Mouse (Mus musculus) kidney, adult 2 months (tissue): ENCODE results near the gene Galnt2. TPM values are rescaled to one million over a fixed set of nuclear protein-coding genes. Genes with fewer than 3 reads are reported as not detected.

ENCODE experiments used
- DNase-seq: peaks from one replicate; pipeline ENCODE4 v3.0.0; 2021
- H3K27ac ChIP-seq: fragments of 200-500 bp; 2 replicates; pipeline ENCODE4 v1.5.1; 2012; ENCODE audit warnings: low read depth, low read length, control low read depth, inconsistent platforms; ENCODE audit not compliant: insufficient read depth
- H3K27me3 ChIP-seq: fragments of 200-500 bp; replicated peaks from 2 replicates; pipeline ENCODE4 v1.6.1; 2012; ENCODE audit warnings: mild to moderate bottlenecking, moderate library complexity, low read length, inconsistent platforms; ENCODE audit not compliant: control insufficient read depth, insufficient read depth
- H3K36me3 ChIP-seq: fragments of 200-500 bp; 2 replicates; pipeline ENCODE4 v1.6.1; 2012; ENCODE audit warnings: mild to moderate bottlenecking, moderate library complexity, low read length, inconsistent platforms; ENCODE audit not compliant: control insufficient read depth, insufficient read depth
- H3K4me1 ChIP-seq: fragments of 200-500 bp; 2 replicates; pipeline ENCODE4 v1.6.1; 2011; ENCODE audit warnings: low read length; ENCODE audit not compliant: control insufficient read depth, insufficient read depth
- H3K4me3 ChIP-seq: fragments of 200-500 bp; 2 replicates; pipeline ENCODE4 v1.5.1; 2011; ENCODE audit warnings: mild to moderate bottlenecking, low read depth, low read length, control low read depth; ENCODE audit not compliant: insufficient read depth
- CTCF ChIP-seq: fragments of 200-500 bp; conservative IDR thresholded peaks from 2 replicates; pipeline ENCODE4 v1.5.1; 2011; ENCODE audit warnings: low read depth, mild to moderate bottlenecking, control low read depth, low read length, moderate library complexity, mixed read lengths; ENCODE audit not compliant: insufficient read depth, insufficient read length
- POLR2A ChIP-seq: fragments of 200-500 bp; IDR thresholded peaks from one replicate; pipeline ENCODE4 v1.6.1; 2011; ENCODE audit warnings: low read depth, low read length, control low read depth
- WGBS: fragments of 180-500 bp; shearing (Covaris S2); methylation state at CpG from one replicate; pipeline ENCODE4 v1.1.7; 2018; 5-methylcytosine and 5-hydroxymethylcytosine counted together
- polyA plus RNA-seq: library from polyadenylated mRNA; depleted of rRNA; stranded (reverse); fragments of >200 nt; gene quantifications from 2 replicates; pipeline ENCODE4 v1.2.3, GENCODE M21; 2012

The Galnt2 gene
- polyA plus RNA-seq, 1 experiment, result 17.0 TPM

GRCm38 (mm10) chr8:124368213-124368612 is 137.0 kb downstream of the Galnt2 start:
- Histone ChIP-seq H3K27me3 (no peaks in the 10 kb centered on the region), H3K4me1 (no peaks in the 10 kb centered on the region), H3K36me3 (no peaks in the 10 kb centered on the region), H3K27ac (no peak overlapping the region), H3K4me3 (no peak overlapping the region)
- TF ChIP-seq CTCF, result peak; percentile 93
- no peak for TF ChIP-seq POLR2A
- 14% methylated on average over 8 of the region's 8 CpGs for WGBS
- DNase-seq, result peak; percentile 67

DNA sequence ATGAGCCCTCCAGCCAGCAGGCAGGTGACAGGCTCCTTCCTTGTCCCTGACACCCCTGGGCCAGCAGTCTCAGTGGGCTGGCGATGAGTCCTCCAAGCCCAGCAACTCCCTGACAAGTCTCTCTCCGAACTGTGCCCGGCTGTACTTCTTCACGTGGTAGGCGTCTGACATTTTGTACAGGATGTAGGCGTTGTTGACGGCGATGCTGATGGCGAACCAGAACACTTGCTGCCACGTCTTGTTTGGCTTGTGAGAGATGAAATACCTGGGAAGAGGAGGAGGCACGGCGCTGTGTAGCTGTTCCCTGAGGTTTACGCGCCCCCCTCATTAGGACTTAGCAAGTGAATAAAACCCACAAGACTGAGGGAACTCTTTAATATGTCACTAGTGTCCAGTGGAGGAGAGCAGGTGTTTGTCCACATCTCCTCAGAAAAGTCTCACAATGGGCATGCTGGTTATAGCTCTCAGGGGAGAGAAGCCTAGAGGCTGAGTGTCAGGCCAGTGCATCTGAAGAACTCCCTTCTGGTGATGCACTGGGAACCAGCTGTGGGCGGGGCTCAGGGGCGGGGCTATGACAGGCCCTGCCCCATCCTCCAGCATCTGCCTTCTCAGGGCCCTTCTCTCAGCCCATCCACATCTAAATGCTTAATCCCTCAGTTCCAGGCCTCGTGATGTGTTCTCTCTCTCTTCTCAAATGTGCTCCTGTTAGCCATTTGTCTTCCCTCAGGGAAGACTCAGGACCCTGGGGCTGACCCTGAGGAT is 139.4 kb downstream of the Galnt2 start:
- TF ChIP-seq CTCF, result no peak
- no peak for TF ChIP-seq POLR2A
- no peak overlapping the region for H3K4me3 ChIP-seq
- 79% methylated on average over 17 of the region's 17 CpGs for WGBS
- no peaks in the 10 kb centered on the region for H3K4me1 ChIP-seq
- DNase-seq, result no peak
- H3K36me3 ChIP-seq, result no peaks in the 10 kb centered on the region
- H3K27ac ChIP-seq, result no peak overlapping the region
- H3K27me3 ChIP-seq, result no peaks in the 10 kb centered on the region

DNA sequence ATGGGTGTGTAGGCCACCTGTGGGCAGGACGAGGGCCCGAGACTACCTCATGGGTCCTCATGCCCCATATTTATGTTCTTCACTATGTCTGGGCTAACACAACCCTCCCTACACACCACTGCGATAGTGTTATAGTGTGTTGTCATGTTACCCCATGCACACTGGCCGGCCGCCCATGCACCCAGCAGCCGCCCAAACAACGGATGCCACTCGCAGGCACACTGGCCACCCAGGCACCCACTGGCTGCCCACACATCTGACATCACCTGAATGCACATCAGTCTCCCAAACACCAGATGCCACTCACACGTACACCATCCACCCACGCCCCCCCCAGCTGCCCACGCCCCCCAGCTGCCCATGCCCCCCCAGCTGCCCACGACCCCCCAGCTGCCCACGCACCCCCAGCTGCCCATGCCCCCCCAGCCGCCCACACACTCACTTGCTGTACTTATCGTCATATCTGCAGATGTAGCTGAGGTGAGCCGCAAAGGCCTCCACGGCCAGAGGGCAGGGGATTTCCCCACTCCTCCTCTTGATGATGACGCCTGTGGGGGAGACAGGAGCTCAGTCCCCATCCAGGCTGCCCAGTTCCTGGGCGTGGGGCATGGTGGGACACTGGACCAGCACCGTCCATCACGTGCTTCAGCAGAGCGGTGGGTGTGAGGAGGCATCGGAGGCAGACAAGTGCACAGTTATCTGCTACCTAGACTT is 140.4 kb downstream of the Galnt2 start:
- H3K27me3 ChIP-seq, result no peaks in the 10 kb centered on the region
- H3K4me1 ChIP-seq, result no peaks in the 10 kb centered on the region
- no peak overlapping the region for H3K4me3 ChIP-seq
- no peak for DNase-seq
- no peak overlapping the region for H3K27ac ChIP-seq
- H3K36me3 ChIP-seq, result no peaks in the 10 kb centered on the region
- WGBS, result 81% methylated on average over 23 of the region's 23 CpGs
- TF ChIP-seq POLR2A, result no peak
- TF ChIP-seq CTCF, result no peak

DNA sequence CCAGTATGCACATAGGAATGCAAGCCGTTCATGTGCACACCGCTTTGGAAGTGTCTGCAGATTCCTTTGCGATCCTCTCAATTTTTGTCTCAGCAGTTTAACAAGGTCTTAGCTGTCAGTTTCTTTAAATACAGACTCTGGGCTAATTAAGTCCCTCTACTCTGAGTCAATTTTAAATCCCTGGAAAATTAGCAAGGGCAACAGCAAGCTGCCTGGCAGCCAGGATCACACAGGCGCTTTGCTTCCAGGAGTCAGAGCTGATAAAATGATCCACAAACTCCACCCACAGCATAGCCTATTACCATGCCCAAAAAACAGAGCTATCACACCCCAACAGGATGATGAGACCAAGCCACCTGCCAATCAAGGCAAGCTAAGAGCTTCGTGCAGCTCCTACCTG is 142.6 kb downstream of the Galnt2 start:
- no peaks in the 10 kb centered on the region for H3K4me1 ChIP-seq
- H3K4me3 ChIP-seq, result no peak overlapping the region
- TF ChIP-seq CTCF (no peak), POLR2A (no peak)
- no peak for DNase-seq
- H3K27me3 ChIP-seq, result no peaks in the 10 kb centered on the region
- WGBS, result 89% methylated on average over 5 of the region's 5 CpGs
- no peak overlapping the region for H3K27ac ChIP-seq
- no peaks in the 10 kb centered on the region for H3K36me3 ChIP-seq

DNA sequence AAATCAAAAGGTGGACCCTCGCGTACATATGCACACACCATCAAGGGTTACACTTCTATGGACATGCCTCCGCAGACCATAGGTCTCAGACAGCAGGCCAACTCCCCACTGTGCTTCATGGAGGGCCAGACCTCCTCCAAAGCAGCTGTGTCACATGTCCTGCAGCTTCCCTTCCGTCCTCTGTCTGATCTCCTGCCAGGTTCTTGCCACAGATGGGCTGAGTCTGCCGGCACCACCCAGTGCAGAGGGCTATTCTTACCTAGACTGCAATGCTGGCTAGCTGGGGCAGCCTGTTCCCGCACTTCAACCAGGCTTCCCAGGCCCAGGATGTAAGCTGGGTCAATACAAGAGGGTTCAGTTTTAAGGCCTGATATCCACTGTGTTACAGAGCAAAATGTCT is 144.0 kb downstream of the Galnt2 start:
- no peaks in the 10 kb centered on the region for H3K27me3 ChIP-seq
- no peaks in the 10 kb centered on the region for H3K4me1 ChIP-seq
- no peak overlapping the region for H3K27ac ChIP-seq
- no peaks in the 10 kb centered on the region for H3K36me3 ChIP-seq
- no peak overlapping the region for H3K4me3 ChIP-seq
- no peak for DNase-seq
- no peak for TF ChIP-seq CTCF
- TF ChIP-seq POLR2A, result no peak
- WGBS, result 61% methylated on average over 6 of the region's 6 CpGs

GRCm38 (mm10) chr8:124375727-124376126 is 144.5 kb downstream of the Galnt2 start:
- TF ChIP-seq POLR2A (no peak), CTCF (no peak)

DNA sequence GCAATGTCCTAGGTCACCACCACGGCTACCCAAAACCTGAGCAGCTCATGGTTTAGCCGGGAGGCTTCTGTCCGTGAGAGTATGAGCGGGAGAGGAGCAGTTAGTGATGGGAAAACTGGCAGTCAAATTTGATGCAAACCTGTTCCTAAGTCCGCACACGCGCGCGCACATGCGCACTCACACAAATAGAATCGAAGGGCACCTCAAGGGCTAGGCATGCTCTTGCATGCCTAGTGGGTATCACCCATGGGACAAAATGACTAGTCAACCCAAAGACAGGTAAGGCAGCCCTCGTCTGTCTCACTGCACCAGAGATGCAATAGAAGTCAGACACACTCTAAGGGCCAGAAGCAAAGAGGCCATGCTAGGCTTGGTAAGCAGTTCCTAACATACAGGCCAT is 145.2 kb downstream of the Galnt2 start:
- Histone ChIP-seq H3K36me3 (no peaks in the 10 kb centered on the region), H3K4me3 (no peak overlapping the region), H3K27ac (no peak overlapping the region), H3K27me3 (no peaks in the 10 kb centered on the region), H3K4me1 (no peaks in the 10 kb centered on the region)
- TF ChIP-seq POLR2A (no peak), CTCF (no peak)
- DNase-seq, result no peak
- WGBS, result 92% methylated on average over 12 of the region's 12 CpGs

More at GRCm38 (mm10) chr8:124375727-124376126, 144.5 kb downstream of the Galnt2 start:
- H3K27me3 ChIP-seq, result no peaks in the 10 kb centered on the region
- no peak overlapping the region for H3K4me3 ChIP-seq
- 75% methylated on average over 9 of the region's 9 CpGs for WGBS
- no peaks in the 10 kb centered on the region for H3K4me1 ChIP-seq
- no peak for DNase-seq
- H3K27ac ChIP-seq, result no peak overlapping the region
- H3K36me3 ChIP-seq, result no peaks in the 10 kb centered on the region
